Mouse (Mus musculus) C2C12 (cell line): ENCODE measurements around the gene Selenov. TPM values are rescaled to one million over a fixed set of nuclear protein-coding genes. Genes with fewer than 3 reads are reported as not detected.

Source experiments
- H3K27me3 ChIP-seq: one replicate; pipeline ENCODE4 v1.6.1; 2011; ENCODE audit not compliant: control insufficient read depth, insufficient read depth, insufficient read length
- H3K36me3 ChIP-seq: one replicate; pipeline ENCODE4 v1.6.1; 2011; ENCODE audit not compliant: control insufficient read depth, insufficient read depth
- H3K4me3 ChIP-seq: one replicate; pipeline ENCODE4 v1.5.1; 2011; ENCODE audit warnings: mild to moderate bottlenecking, control low read depth; ENCODE audit not compliant: poor library complexity, insufficient read depth, severe bottlenecking
- H3K79me2 ChIP-seq: one replicate; pipeline ENCODE4 v1.6.1; 2011; ENCODE audit not compliant: control insufficient read depth, insufficient read depth
- H3K79me3 ChIP-seq: one replicate; pipeline ENCODE4 v1.6.1; 2011; ENCODE audit warnings: low read depth, control low read depth
- H3ac ChIP-seq: one replicate; pipeline ENCODE3; 2011; ENCODE audit warnings: low read depth; ENCODE audit not compliant: control insufficient read depth, insufficient read length
- CEBPB ChIP-seq: IDR thresholded peaks from one replicate; pipeline ENCODE4 v1.6.1; 2011; ENCODE audit warnings: low read depth, mild to moderate bottlenecking, control low read depth, moderate library complexity
- CTCF ChIP-seq: IDR thresholded peaks from one replicate; pipeline ENCODE4 v1.5.1; 2011; ENCODE audit not compliant: control insufficient read depth, insufficient read depth, insufficient read length
- FOSL1 ChIP-seq: IDR thresholded peaks from one replicate; pipeline ENCODE4 v1.8.0; 2011; ENCODE audit warnings: mild to moderate bottlenecking, low read length; ENCODE audit not compliant: poor library complexity, insufficient read depth, severe bottlenecking
- MAX ChIP-seq: IDR thresholded peaks from one replicate; pipeline ENCODE4 v1.6.1; 2011; ENCODE audit warnings: mild to moderate bottlenecking, control low read depth
- MYOD1 ChIP-seq: IDR thresholded peaks from one replicate; pipeline ENCODE4 v1.6.1; 2011; ENCODE audit warnings: low read depth; ENCODE audit not compliant: control insufficient read depth, insufficient read length
- MYOG ChIP-seq: IDR thresholded peaks from one replicate; pipeline ENCODE4 v1.6.1; 2011; ENCODE audit not compliant: control insufficient read depth, insufficient read length; ENCODE audit errors: extremely low read depth
- USF1 ChIP-seq: IDR thresholded peaks from one replicate; pipeline ENCODE4 v1.6.1; 2011; ENCODE audit warnings: low read depth, mild to moderate bottlenecking, control low read depth, moderate library complexity
- polyA plus RNA-seq: library from polyadenylated mRNA; unstranded; fragments of >200 nt; fragmentation: generic; extraction: Trizol; gene quantifications from one replicate; pipeline ENCODE4 v1.2.1, GENCODE M21; 2012; ENCODE audit warnings: missing spikeins

Selenov gene
- polyA plus RNA-seq, 1 experiment, result not detected

DNA sequence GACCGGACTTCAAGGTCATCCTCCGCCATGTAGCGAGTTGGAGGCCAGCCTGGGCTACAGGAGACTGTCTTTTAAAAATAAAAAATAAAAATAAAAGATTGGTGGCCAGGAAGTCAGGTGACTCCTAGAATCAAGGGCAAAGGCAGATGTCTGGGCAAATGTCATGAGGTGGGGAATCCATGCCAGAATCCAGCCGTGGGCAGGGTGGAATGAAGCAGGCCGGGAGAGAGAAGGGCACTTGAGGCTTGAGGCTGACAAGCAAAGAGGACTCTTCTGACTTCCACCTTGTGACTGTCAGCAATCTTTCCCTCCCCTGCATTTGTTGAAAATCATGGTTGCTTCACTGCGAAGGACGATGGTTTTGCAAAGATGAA is 12.7 kb downstream of the Selenov start:
- TF ChIP-seq CEBPB, result no peak
- TF ChIP-seq CTCF, result no peak
- TF ChIP-seq USF1, result no peak
- TF ChIP-seq MYOG, result no peak
- no peak for TF ChIP-seq MYOD1
- TF ChIP-seq MAX, result no peak
- TF ChIP-seq FOSL1, result no peak
- H3K79me2 ChIP-seq, result no peaks in the 10 kb centered on the region

DNA sequence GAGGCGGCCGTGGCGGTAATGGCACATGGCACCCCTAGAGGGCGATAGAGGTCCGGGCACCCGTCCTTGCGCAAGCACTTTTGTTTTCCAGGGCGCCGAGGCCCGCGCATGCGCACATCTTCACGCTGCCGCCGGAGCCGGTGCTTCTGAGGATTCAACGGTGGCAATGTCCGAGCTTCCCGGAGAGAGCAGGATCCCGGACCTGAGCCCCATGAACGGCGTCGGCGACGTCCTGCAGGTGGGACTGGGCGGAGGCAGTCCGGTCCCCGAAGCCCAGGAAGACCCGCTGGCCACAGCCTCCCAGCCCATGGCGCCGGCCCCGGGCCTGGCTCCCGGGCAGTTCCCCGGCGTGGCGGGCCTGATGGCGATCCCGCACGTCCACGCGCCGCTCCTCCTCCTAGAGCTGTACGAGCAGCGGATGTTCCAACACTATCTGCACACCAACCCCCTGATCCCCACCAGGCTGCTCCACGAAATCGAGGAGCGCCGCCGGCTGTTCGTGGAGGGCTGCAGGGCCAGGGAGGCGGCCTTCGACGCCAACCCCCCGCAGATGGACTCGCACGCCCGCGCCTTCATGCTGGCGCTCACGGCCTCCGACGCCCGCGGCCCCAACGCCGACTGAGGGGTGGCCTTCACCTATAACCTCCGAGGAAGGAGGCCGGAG is 13.2 kb downstream of the Selenov start, which contains the start of gene Eid2b:
TSS of gene Eid2b (plus strand) at position 125 of the 664 bp plus-strand sequence.
- Histone ChIP-seq H3ac (peak within 1 kb of the TSS; percentile 76), H3K79me3 (no peaks in the 10 kb centered on the region), H3K4me3 (peak within 1 kb of the TSS; percentile 36), H3K27me3 (no peaks in the 10 kb centered on the region), H3K36me3 (no peaks in the 10 kb centered on the region), H3K79me2 (no peaks in the 10 kb centered on the region)
- no peak for TF ChIP-seq MYOG
- TF ChIP-seq CEBPB, result peak; percentile 94
- TF ChIP-seq FOSL1, result no peak
- TF ChIP-seq CTCF, result peak; percentile 88
- peak; percentile 2 for TF ChIP-seq MAX
- TF ChIP-seq MYOD1, result no peak

More for the DNA sequence above, 12.7 kb downstream of the Selenov start:
- H3K27me3 ChIP-seq, result no peaks in the 10 kb centered on the region
- no peaks in the 10 kb centered on the region for H3K36me3 ChIP-seq
- no peak overlapping the region for H3ac ChIP-seq
- H3K79me3 ChIP-seq, result no peaks in the 10 kb centered on the region
- H3K4me3 ChIP-seq, result no peak overlapping the region

DNA sequence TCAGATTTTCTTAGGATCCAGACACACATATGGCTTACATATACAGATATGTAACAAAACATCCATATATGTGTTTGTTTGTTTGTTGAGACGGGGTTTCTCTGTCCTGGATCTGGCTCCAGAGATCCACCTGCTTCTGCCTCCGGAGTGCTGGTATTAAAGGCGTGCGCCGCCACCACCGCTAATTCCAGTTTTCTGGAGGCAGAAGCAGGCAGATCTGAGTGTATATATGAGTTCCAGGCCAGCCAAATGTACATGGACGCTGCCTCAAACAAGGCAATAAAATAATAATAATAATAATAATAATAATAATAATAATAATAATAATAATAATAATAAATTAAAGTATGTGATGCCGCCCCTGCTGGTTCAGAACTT is 13.8 kb downstream of the Selenov start:
- Histone ChIP-seq H3K36me3 (no peaks in the 10 kb centered on the region), H3ac (no peak overlapping the region), H3K79me3 (no peaks in the 10 kb centered on the region), H3K4me3 (no peak overlapping the region), H3K79me2 (no peaks in the 10 kb centered on the region), H3K27me3 (no peaks in the 10 kb centered on the region)
- no peak for TF ChIP-seq CTCF
- TF ChIP-seq FOSL1, result no peak
- TF ChIP-seq MYOG, result no peak
- no peak for TF ChIP-seq MAX
- no peak for TF ChIP-seq MYOD1
- TF ChIP-seq CEBPB, result no peak
- TF ChIP-seq USF1, result no peak

DNA sequence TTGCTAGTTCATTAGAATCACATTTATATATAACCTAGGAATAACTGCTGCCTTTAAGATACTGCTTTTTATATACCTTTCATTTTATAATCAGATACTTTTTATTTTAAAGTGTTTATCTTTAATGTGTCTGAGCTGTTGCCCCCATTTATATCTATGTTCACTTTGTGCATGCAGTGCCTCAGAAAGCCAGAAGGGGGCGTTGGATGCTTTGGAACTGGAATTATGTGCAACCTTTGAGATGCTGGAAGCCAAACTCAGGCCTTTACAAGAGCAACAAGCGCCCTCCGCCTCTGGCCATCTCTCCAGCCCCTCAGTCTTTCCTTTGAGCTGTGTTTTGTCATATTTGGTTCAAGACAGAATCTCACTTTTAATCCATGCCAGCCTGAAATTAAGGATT is 19.2 kb downstream of the Selenov start:
- no peak overlapping the region for H3K4me3 ChIP-seq
- H3K27me3 ChIP-seq, result no peaks in the 10 kb centered on the region
- H3K79me3 ChIP-seq, result no peaks in the 10 kb centered on the region

DNA sequence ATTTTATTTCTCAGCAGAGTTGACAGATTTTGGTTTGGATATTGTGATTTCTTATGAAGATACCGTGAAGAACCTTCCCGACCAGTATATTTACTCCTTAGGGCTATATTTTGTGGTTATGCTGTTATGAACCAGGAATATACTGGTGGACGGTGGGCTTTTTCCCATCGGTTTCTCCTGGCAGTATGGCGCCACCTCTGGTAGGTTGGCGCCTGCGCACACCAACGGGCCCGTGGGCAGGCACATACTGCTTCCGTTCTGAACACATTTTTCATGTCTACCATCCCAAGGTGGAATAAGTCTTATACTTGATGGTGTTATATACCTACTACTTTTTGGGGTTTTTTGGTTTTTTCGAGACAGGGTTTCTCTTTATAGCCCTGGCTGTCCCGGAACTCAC is 21.6 kb downstream of the Selenov start:
- Histone ChIP-seq H3K79me3 (no peaks in the 10 kb centered on the region), H3K4me3 (no peak overlapping the region), H3ac (no peak overlapping the region), H3K36me3 (no peaks in the 10 kb centered on the region), H3K27me3 (no peaks in the 10 kb centered on the region), H3K79me2 (no peaks in the 10 kb centered on the region)
- TF ChIP-seq FOSL1 (no peak), CEBPB (no peak), MAX (no peak), MYOD1 (no peak), MYOG (no peak), USF1 (no peak), CTCF (no peak)

More for the DNA sequence above, 19.2 kb downstream of the Selenov start:
- H3ac ChIP-seq, result no peak overlapping the region
- H3K36me3 ChIP-seq, result no peaks in the 10 kb centered on the region
- H3K79me2 ChIP-seq, result no peaks in the 10 kb centered on the region
- no peak for TF ChIP-seq MYOG
- no peak for TF ChIP-seq CEBPB
- TF ChIP-seq MAX, result no peak
- TF ChIP-seq MYOD1, result no peak
- TF ChIP-seq FOSL1, result no peak
- TF ChIP-seq USF1, result no peak
- TF ChIP-seq CTCF, result no peak

DNA sequence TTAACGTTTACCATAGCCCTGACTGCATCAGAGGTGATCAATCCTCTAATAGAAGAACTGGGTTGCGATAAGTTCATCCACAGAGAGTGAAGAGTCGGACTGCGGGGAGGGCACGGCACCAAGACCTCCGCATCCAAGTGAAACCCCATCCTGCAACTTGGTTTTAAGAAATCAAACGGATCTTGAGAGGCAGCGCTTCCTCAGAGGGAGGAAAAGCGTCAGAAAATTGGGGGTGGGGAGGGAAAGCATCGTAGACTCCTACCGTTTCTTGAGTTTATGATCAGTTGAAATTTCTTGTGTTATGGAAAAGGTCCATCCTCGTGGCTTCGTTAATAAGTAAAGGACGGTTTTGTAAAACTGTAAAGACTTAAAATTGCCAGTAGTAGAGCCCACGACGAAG is 22.4 kb downstream of the Selenov start:
- no peaks in the 10 kb centered on the region for H3K79me2 ChIP-seq
- no peak overlapping the region for H3K4me3 ChIP-seq
- H3K79me3 ChIP-seq, result no peaks in the 10 kb centered on the region
- TF ChIP-seq MYOD1, result no peak
- H3ac ChIP-seq, result no peak overlapping the region
- H3K36me3 ChIP-seq, result no peaks in the 10 kb centered on the region
- H3K27me3 ChIP-seq, result no peaks in the 10 kb centered on the region
